Mouse (Mus musculus) heart, embryonic 15.5 days (tissue): ENCODE measurements around the gene Syngap1. TPM values are rescaled to one million over a fixed set of nuclear protein-coding genes. Genes with fewer than 3 reads are reported as not detected.
"Not testable (repeated sequence)": the region's sequence is repeated elsewhere in the genome, so short reads cannot be mapped to it uniquely, and the experiment has no call there.

Experiments used
- ATAC-seq: fragments of 200-750 bp; cut with Nextera tagmentation; replicated peaks from 2 replicates; pipeline ENCODE4 v1.8.0; 2017; ENCODE audit warnings: low read depth, moderate TSS enrichment; ENCODE audit not compliant: insufficient number of reproducible peaks, insufficient read depth, low FRiP score
- H3K27ac ChIP-seq: fragments of 300-500 bp; sonication (generic); 2 replicates; pipeline ENCODE4 v1.5.1; 2015; ENCODE audit warnings: mild to moderate bottlenecking, inconsistent platforms
- H3K27me3 ChIP-seq: fragments of 300-500 bp; sonication (generic); 2 replicates; pipeline ENCODE4 v1.6.1; 2015; ENCODE audit warnings: inconsistent platforms
- H3K36me3 ChIP-seq: fragments of 300-500 bp; sonication (generic); 2 replicates; pipeline ENCODE4 v1.6.1; 2015; ENCODE audit warnings: mild to moderate bottlenecking, inconsistent platforms
- H3K4me1 ChIP-seq: fragments of 300-500 bp; sonication (generic); replicated peaks from 2 replicates; pipeline ENCODE4 v1.6.1; 2015; ENCODE audit warnings: inconsistent platforms
- H3K4me2 ChIP-seq: fragments of 300-500 bp; sonication (generic); 2 replicates; pipeline ENCODE4 v1.6.1; 2015; ENCODE audit warnings: inconsistent platforms, mild to moderate bottlenecking, moderate library complexity
- H3K4me3 ChIP-seq: fragments of 300-500 bp; sonication (generic); 2 replicates; pipeline ENCODE4 v1.5.1; 2015; ENCODE audit warnings: mild to moderate bottlenecking, inconsistent platforms
- H3K9ac ChIP-seq: fragments of 300-500 bp; sonication (generic); 2 replicates; pipeline ENCODE4 v1.6.1; 2015; ENCODE audit warnings: mild to moderate bottlenecking, inconsistent platforms
- H3K9me3 ChIP-seq: fragments of 300-500 bp; sonication (generic); replicated peaks from 2 replicates; pipeline ENCODE4 v1.6.1; 2016; ENCODE audit warnings: inconsistent platforms
- WGBS: fragments of 180-500 bp; shearing (Covaris S2); methylation state at CpG from one replicate; pipeline ENCODE4 v1.1.7; 2015; ENCODE audit warnings: mixed read lengths; 5-methylcytosine and 5-hydroxymethylcytosine counted together
- polyA plus RNA-seq: library from polyadenylated mRNA; unstranded; fragments of >200 nt; fragmentation: Nextera tagmentation; extraction: Ambion mirVana; gene quantifications from 2 replicates; pipeline ENCODE4 v1.2.1, GENCODE M21; 2015

Syngap1 gene
- polyA plus RNA-seq, 1 experiment from 2014 or later, result 0.60 TPM

DNA sequence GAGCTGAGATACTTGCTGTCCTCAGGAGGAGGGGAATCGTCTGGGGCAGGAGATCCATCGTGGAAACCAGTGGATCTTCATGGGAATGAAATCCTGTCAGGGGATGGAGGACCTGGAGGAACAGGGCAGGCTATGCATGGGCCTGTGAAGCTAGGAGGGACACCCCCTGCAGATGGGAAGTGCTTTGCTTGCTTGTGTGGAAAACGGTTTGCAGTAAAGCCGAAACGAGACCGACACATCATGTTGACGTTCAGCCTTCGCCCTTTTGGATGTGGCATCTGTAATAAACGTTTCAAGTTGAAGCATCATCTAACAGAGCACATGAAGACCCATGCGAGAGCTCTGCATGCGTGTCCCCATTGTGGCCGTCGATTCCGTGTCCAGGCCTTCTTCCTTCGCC is 33.5 kb downstream of the Syngap1 start:
- no peak overlapping the region for H3K27ac ChIP-seq
- H3K36me3 ChIP-seq, result peaks cover 31% of the 10 kb centered on the region
- no peaks in the 10 kb centered on the region for H3K27me3 ChIP-seq
- 90% methylated on average over 15 of the region's 15 CpGs for WGBS
- peak overlapping the region; percentile 88; the same call in 1 of the 2 replicates for H3K9ac ChIP-seq
- H3K9me3 ChIP-seq, result no peaks in the 10 kb centered on the region
- peaks cover 38% of the 10 kb centered on the region for H3K4me1 ChIP-seq
- no peak for ATAC-seq
- H3K4me3 ChIP-seq, result peak overlapping the region; percentile 90; the same call in 1 of the 2 replicates
- peak overlapping the region; percentile 90; the same call in 1 of the 2 replicates for H3K4me2 ChIP-seq

DNA sequence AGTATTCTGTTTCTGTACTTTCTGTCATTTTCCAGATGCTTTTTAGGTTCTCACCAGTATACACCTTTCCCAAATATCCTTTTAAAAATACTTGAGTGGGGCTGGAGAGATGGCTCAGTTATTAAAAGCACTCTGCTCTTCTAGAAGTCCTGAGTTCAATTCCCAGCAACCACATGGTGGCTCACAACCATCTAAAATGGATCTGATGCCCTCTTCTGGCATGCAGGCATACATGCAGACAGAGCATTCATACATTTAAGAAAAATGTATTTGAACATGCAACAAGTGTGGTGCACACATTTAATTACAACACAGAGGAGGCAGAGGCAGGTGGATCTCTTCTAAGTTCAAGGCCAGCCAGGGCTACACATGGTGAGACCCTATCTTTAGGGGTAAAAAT is 34.4 kb downstream of the Syngap1 start:
- Histone ChIP-seq H3K36me3 (peaks cover 31% of the 10 kb centered on the region), H3K9ac (no peak overlapping the region), H3K4me1 (peaks cover 38% of the 10 kb centered on the region), H3K4me2 (no peak overlapping the region), H3K27me3 (no peaks in the 10 kb centered on the region), H3K4me3 (no peak overlapping the region), H3K9me3 (no peaks in the 10 kb centered on the region), H3K27ac (no peak overlapping the region)
- no peak for ATAC-seq

DNA sequence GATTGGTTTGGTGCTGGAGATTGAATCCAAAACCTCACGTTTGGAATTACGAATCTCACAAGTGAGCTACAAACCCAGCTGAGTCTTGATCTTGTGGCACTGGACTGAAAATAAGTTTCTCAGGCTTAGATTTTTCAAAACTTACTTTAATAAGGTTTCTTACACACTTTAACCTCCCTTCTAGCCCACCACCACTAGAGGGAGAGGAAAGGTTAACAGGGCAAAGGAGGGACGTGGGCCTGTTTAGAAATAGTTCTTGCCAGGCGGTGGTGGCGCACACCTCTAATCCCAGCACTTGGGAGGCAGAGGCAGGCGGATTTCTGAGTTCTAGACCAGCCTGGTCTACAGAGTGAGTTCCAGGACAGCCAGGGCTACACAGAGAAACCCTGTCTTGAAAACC is 36.3 kb downstream of the Syngap1 start:
- H3K9me3 ChIP-seq, result not testable (repeated sequence)
- peaks cover 31% of the 10 kb centered on the region for H3K36me3 ChIP-seq
- 89% methylated on average over 6 of the region's 6 CpGs for WGBS

DNA sequence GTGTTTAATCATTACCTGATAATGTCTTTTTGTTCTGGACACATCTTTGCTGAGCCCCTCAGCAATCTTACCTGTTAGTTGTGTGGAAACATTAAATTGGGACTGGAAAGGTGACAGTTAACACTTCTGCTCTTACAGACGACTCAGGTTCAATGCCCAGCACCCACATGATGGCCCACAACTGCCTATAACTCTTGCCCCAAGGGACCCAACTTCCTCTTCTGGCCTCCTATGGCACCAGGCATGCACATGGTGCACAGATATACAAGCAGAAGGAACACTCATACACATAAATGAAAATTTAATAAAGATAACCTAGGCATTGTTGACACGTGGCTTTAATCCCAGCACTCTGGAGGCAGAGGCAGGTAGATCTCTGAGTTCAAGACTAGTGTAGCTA is 38.4 kb downstream of the Syngap1 start:
- Histone ChIP-seq H3K4me2 (no peak overlapping the region), H3K4me1 (peaks cover 10% of the 10 kb centered on the region), H3K9ac (no peak overlapping the region), H3K27me3 (no peaks in the 10 kb centered on the region), H3K9me3 (no peaks in the 10 kb centered on the region), H3K36me3 (peaks cover 31% of the 10 kb centered on the region), H3K27ac (no peak overlapping the region), H3K4me3 (no peak overlapping the region)
- WGBS, result 67% methylated on average over 2 of the region's 2 CpGs
- ATAC-seq, result no peak

More for the DNA sequence above, 36.3 kb downstream of the Syngap1 start:
- ATAC-seq, H3K27ac ChIP-seq, H3K4me2 ChIP-seq, H3K4me3 ChIP-seq, H3K27me3 ChIP-seq, H3K9ac ChIP-seq: not testable (repeated sequence)
- peaks cover 22% of the 10 kb centered on the region for H3K4me1 ChIP-seq

DNA sequence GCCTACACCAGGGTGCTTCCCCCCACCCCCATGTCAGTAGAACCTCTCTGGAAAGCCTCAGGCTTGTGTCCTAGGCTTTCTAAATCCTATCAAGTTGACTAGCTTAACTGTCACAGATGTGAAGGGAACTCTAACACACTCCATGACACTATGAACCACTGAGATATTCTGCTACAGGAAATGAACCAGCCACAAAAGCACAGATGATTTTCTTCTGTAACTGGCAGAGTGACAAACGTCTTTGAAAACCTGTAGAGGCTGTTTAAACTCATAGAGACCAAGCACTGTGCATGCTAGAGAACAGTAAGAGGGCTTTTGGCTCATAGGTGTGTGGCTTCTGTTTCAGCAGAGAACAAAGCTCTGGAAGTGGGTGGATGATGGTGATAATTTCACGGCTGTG is 40.0 kb downstream of the Syngap1 start:
- ATAC-seq, result no peak

DNA sequence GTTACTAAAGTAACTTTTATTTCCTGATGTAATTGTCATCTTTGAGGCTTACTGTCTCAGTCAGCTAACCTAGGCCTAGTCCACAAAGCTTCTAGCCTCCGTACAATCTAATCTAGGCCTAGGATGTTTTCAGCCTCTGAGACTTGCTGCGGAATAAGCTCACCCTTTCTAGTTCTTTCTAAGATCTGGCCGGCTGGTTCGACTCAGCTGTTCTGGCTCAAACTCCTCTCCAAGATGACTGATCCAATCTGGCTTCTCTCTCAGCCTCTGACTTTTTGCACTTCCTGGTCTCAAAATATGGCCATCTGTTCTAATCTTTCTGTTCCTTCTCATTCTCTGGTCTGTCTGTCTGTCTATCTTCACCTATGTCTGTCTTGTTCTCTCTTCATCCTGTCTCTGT is 42.3 kb downstream of the Syngap1 start:
- no peak for ATAC-seq
- WGBS, result 76% methylated on average over 4 of the region's 4 CpGs
- H3K36me3 ChIP-seq, result peaks cover 8% of the 10 kb centered on the region

More for the DNA sequence above, 40.0 kb downstream of the Syngap1 start:
- Histone ChIP-seq H3K4me2 (no peak overlapping the region), H3K4me1 (peaks cover 2% of the 10 kb centered on the region), H3K9ac (no peak overlapping the region), H3K27me3 (no peaks in the 10 kb centered on the region), H3K27ac (0 out of 2 replicates have a peak overlapping the region, but pooled peaks have one; percentile 16), H3K9me3 (no peaks in the 10 kb centered on the region), H3K4me3 (no peak overlapping the region), H3K36me3 (peaks cover 22% of the 10 kb centered on the region)
- 57% methylated on average over 2 of the region's 2 CpGs for WGBS

DNA sequence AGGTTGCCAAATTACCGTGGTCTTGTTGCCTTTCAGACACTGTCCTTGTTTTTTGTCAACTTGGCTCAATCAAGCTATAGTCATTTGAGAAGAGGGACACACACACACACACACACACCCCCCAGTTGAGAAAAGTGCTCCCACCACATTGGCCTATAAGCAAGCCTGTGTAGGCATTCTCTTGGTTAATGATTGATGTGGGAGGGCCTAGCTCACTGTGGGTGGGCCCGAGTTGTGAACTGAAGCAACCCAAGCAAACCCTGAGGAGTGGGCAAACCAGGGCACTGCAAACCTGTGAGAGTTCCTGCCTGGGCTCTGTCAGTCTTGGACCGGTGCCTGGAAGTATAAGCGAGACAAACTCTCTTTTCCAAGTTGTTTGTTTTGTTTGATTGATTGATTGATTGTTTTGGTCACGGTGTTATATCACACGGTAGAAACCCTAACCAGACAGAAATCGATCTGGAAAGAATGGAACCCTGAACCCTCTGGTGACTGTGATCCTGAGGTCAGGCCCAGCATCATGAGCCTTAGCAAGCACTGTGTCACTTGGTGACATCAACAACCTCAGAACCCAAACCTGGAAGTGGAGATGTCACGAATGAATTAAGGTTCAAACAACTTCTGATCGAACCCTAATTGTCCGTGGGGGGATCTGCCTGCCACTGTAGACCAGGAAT is 44.6 kb downstream of the Syngap1 start:
- Histone ChIP-seq H3K27ac (no peak overlapping the region), H3K36me3 (no peaks in the 10 kb centered on the region), H3K27me3 (no peaks in the 10 kb centered on the region), H3K9ac (no peak overlapping the region), H3K4me3 (no peak overlapping the region), H3K4me1 (no peaks in the 10 kb centered on the region; the same call in none of the 2 replicates), H3K4me2 (no peak overlapping the region), H3K9me3 (no peaks in the 10 kb centered on the region)
- no peak for ATAC-seq
- 77% methylated on average over 10 of the region's 10 CpGs for WGBS

More for the DNA sequence above, 42.3 kb downstream of the Syngap1 start:
- H3K4me2 ChIP-seq, result no peak overlapping the region
- no peaks in the 10 kb centered on the region for H3K9me3 ChIP-seq
- no peak overlapping the region for H3K27ac ChIP-seq
- H3K4me3 ChIP-seq, result no peak overlapping the region
- no peaks in the 10 kb centered on the region for H3K27me3 ChIP-seq
- H3K9ac ChIP-seq, result no peak overlapping the region
- H3K4me1 ChIP-seq, result no peaks in the 10 kb centered on the region; the same call in 1 of the 2 replicates

DNA sequence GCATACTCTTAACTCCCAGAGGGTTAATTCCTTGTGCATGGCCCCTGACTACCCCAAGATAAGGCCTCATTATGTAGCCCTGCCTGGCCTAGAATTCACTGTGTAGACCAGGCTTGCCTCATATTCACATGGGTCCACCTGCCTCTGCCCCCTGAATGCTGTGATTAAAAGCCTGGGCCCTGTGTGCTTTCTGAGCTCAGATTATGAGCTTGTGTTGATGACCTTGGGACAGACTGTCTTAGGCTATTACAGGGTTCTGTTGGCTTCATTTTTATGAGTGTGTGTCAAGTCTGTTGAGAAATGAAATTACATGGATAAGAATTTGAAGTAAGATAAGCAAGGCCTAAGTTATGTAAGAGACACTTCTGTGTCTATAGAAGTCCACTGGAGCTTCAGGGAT is 49.5 kb downstream of the Syngap1 start:
- Histone ChIP-seq H3K4me2 (no peak overlapping the region), H3K36me3 (no peaks in the 10 kb centered on the region), H3K4me1 (peaks cover 14% of the 10 kb centered on the region), H3K9ac (no peak overlapping the region), H3K4me3 (no peak overlapping the region), H3K9me3 (no peaks in the 10 kb centered on the region), H3K27me3 (no peaks in the 10 kb centered on the region), H3K27ac (no peak overlapping the region)
- ATAC-seq, result no peak

DNA sequence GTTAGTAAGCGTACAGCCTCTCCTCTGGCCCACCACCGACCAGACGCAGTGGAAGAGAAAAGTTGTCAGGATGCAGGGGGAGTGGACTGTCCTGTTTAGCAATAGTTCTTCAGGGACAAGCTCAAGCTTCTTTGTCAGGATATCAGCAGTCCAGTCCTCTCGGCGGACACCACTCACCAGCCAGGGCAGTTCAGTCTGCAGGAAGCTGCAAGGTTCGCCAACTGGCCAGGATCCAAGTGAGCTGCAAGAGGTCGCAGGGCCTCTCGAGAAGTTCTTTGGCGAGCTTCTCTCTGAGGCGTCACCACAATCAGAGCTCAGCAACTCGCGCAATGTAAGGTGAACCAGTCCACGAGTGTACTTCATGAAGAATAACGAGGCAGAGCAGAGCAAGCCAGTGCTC is 53.4 kb downstream of the Syngap1 start:
- no peaks in the 10 kb centered on the region for H3K27me3 ChIP-seq
- no peak overlapping the region for H3K9ac ChIP-seq
- peak overlapping the region; percentile 55 for H3K27ac ChIP-seq
- H3K36me3 ChIP-seq, result no peaks in the 10 kb centered on the region
- 35% methylated on average over 14 of the region's 14 CpGs for WGBS
- no peak overlapping the region for H3K4me3 ChIP-seq
- H3K9me3 ChIP-seq, result no peaks in the 10 kb centered on the region
- peak; percentile 61 for ATAC-seq
- peak overlapping the region; percentile 14 for H3K4me2 ChIP-seq
- peaks cover 24% of the 10 kb centered on the region for H3K4me1 ChIP-seq

DNA sequence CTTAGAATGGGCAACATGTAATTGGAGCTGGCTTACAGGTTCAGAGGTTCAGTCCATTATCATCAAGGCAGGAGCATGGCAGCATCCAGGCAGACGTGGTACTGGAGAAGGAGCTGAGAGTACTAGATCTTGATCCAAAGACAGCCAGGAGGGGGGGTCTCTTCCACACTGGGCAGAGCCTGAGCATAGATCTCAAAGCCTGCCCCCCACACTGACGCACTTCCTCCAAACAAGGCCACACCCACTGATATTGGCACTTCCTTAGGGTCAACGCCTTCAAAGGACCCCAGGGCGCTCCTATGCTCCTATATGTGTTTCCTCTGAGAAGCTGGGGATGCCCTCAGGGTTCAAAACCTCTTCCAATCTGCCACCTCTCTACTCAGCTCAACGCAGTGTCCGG is 54.0 kb downstream of the Syngap1 start:
- 71% methylated on average over 6 of the region's 6 CpGs for WGBS
- H3K9me3 ChIP-seq, result no peaks in the 10 kb centered on the region
- peaks cover 25% of the 10 kb centered on the region for H3K4me1 ChIP-seq
- H3K27ac ChIP-seq, result peak overlapping the region; percentile 55
- no peaks in the 10 kb centered on the region for H3K36me3 ChIP-seq
- H3K4me3 ChIP-seq, result no peak overlapping the region
- no peak for ATAC-seq
- no peaks in the 10 kb centered on the region for H3K27me3 ChIP-seq
- no peak overlapping the region for H3K9ac ChIP-seq
- H3K4me2 ChIP-seq, result peak overlapping the region; percentile 14; the same call in 1 of the 2 replicates

DNA sequence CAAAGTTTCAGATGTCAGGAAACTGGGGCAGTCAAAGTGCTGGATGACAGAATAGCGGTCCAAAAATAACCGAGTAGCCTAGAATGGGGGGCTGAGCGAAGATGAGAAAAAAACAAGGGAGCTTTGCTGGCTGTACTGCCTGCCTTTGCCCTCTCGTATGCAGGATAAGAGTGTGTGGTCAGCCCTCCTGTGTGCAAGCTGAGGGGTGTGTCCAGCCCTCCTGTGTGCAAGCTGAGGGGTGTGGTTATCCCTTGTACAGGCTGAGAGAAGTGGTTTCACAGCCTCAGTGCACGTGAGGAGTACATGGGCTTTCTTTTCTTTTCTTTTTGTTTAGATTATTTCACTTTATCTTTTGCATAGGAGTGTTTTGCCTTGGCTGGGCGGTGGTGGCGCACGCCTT is 54.5 kb downstream of the Syngap1 start:
- WGBS, result 49% methylated on average over 8 of the region's 8 CpGs
- Histone ChIP-seq H3K27ac (no peak overlapping the region), H3K36me3 (no peaks in the 10 kb centered on the region), H3K9me3 (no peaks in the 10 kb centered on the region), H3K27me3 (no peaks in the 10 kb centered on the region), H3K4me2 (no peak overlapping the region), H3K9ac (no peak overlapping the region), H3K4me1 (peaks cover 29% of the 10 kb centered on the region), H3K4me3 (no peak overlapping the region)
- peak; percentile 34; the same call in 1 of the 2 replicates for ATAC-seq

DNA sequence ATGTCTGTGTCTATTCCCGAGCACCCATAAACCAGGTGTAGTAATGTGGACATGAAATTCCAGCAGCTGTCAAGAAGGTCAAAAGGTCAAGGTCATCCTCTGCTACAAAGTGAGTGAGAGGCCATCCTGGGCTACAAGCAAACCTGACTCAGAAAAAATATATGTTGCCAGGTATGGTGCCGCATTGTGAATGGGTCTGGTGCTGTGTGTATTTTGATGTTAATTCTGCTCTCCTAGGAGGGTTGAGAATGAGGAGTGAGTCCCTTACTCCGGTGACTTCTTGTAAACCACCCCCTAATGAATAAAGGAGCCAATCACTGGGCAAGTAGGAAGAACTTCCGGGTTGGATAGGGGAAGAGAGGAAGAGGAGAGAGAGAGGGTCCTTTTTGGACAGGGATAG is 56.6 kb downstream of the Syngap1 start:
- Histone ChIP-seq H3K9me3 (no peaks in the 10 kb centered on the region), H3K4me2 (no peak overlapping the region), H3K27ac (no peak overlapping the region), H3K4me3 (no peak overlapping the region), H3K27me3 (no peaks in the 10 kb centered on the region), H3K4me1 (peaks cover 29% of the 10 kb centered on the region), H3K9ac (no peak overlapping the region), H3K36me3 (no peaks in the 10 kb centered on the region)
- ATAC-seq, result no peak
- WGBS, result 68% methylated on average over 4 of the region's 4 CpGs
